Mouse (Mus musculus) neural tube, embryonic 13.5 days (tissue): Measurements from ENCODE around the gene Slco3a1. TPM values are rescaled to one million over a fixed set of nuclear protein-coding genes. Genes with fewer than 3 reads are reported as not detected.

ENCODE experiments used
- ATAC-seq: fragments of 200-750 bp; cut with Nextera tagmentation; 2 replicates; pipeline ENCODE4 v1.8.0; 2017; ENCODE audit warnings: low read depth, mild to moderate bottlenecking, moderate TSS enrichment, moderate library complexity
- H3K27ac ChIP-seq: fragments of 300-500 bp; sonication (generic); replicated peaks from 2 replicates; pipeline ENCODE4 v1.5.1; 2015; ENCODE audit warnings: moderate library complexity, mild to moderate bottlenecking, inconsistent platforms
- H3K27me3 ChIP-seq: fragments of 300-500 bp; sonication (generic); 2 replicates; pipeline ENCODE4 v1.6.1; 2015; ENCODE audit warnings: mild to moderate bottlenecking, inconsistent platforms
- H3K36me3 ChIP-seq: fragments of 300-500 bp; sonication (generic); 2 replicates; pipeline ENCODE4 v1.6.1; 2015; ENCODE audit warnings: mild to moderate bottlenecking, inconsistent platforms
- H3K4me1 ChIP-seq: fragments of 300-500 bp; sonication (generic); replicated peaks from 2 replicates; pipeline ENCODE4 v1.6.1; 2015; ENCODE audit warnings: inconsistent platforms
- H3K4me2 ChIP-seq: fragments of 300-500 bp; sonication (generic); 2 replicates; pipeline ENCODE4 v1.6.1; 2015; ENCODE audit warnings: inconsistent platforms, mild to moderate bottlenecking, moderate library complexity
- H3K4me3 ChIP-seq: fragments of 300-500 bp; sonication (generic); 2 replicates; pipeline ENCODE4 v1.5.1; 2015; ENCODE audit warnings: mild to moderate bottlenecking, inconsistent platforms
- H3K9ac ChIP-seq: fragments of 300-500 bp; sonication (generic); 2 replicates; pipeline ENCODE4 v1.6.1; 2015; ENCODE audit warnings: moderate library complexity, mild to moderate bottlenecking, inconsistent platforms
- H3K9me3 ChIP-seq: fragments of 300-500 bp; sonication (generic); 2 replicates; pipeline ENCODE4 v1.6.1; 2016; ENCODE audit warnings: inconsistent platforms
- WGBS: fragments of 180-500 bp; shearing (Covaris S2); methylation state at CpG from one replicate; pipeline ENCODE4 v1.1.7; 2015; 5-methylcytosine and 5-hydroxymethylcytosine counted together
- polyA plus RNA-seq: library from polyadenylated mRNA; unstranded; fragments of >200 nt; fragmentation: Nextera tagmentation; extraction: Ambion mirVana; gene quantifications from 2 replicates; pipeline ENCODE4 v1.2.1, GENCODE M21; 2015

The Slco3a1 gene
- polyA plus RNA-seq, 1 experiment from 2014 or later: 31.8 TPM

DNA sequence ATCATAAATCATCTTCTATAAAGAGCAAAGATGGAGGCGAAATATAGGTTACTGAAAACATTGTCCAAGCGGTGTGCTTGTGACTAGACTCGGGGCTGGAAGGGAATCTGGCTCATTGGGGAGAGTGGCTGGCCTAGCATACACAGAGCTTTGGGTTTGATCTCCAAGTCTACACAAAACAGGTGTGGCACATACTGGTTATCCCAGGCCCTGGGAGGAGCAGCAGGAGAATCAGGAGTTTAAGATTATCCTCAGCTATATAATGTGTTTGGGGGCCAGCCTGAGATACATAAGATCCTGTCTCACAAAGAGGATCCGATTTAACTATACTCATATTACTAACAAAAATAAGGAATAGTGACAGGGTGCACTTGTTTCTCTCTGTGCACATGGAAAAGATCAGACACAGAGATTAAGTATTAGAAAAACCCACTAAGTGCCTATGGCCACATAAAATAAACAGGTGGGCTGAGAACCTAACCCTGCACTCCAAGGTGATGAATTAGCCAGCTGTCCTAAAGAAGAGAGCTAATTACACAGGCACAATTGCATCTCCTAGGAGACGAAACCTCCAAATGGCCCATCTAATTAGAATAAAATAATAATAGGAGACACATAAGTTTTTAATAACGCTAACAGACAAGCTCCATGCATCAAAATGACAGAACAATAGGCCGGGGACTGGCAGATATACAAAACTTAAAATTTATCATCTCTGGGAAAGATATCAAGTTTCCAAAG is 224.3 kb downstream of the Slco3a1 start:
- Histone ChIP-seq H3K4me3 (no peak overlapping the region), H3K9me3 (no peaks in the 10 kb centered on the region), H3K4me1 (peaks cover 27% of the 10 kb centered on the region), H3K27ac (no peak overlapping the region; the same call in 1 of the 2 replicates), H3K36me3 (no peaks in the 10 kb centered on the region), H3K9ac (no peak overlapping the region), H3K4me2 (no peak overlapping the region), H3K27me3 (peaks cover 9% of the 10 kb centered on the region; the same call in 1 of the 2 replicates)
- 0 out of 2 replicates have a peak, but pooled peaks have one; percentile 53 for ATAC-seq
- 57% methylated on average over 7 of the region's 7 CpGs for WGBS

GRCm38 (mm10) chr7:74329004-74329403 is 225.6 kb downstream of the Slco3a1 start:
- 97% methylated on average over 1 of the region's 1 CpGs for WGBS
- ATAC-seq: no peak
- no peak overlapping the region for H3K27ac ChIP-seq
- no peaks in the 10 kb centered on the region for H3K36me3 ChIP-seq
- no peaks in the 10 kb centered on the region for H3K9me3 ChIP-seq
- H3K9ac ChIP-seq: no peak overlapping the region
- no peak overlapping the region for H3K4me3 ChIP-seq
- peaks cover 9% of the 10 kb centered on the region; the same call in 1 of the 2 replicates for H3K27me3 ChIP-seq
- H3K4me1 ChIP-seq: peaks cover 40% of the 10 kb centered on the region
- no peak overlapping the region for H3K4me2 ChIP-seq

GRCm38 (mm10) chr7:74327716-74328115 is 226.9 kb downstream of the Slco3a1 start:
- Histone ChIP-seq H3K4me3 (no peak overlapping the region), H3K27me3 (peaks cover 9% of the 10 kb centered on the region; the same call in 1 of the 2 replicates), H3K27ac (no peak overlapping the region), H3K9ac (no peak overlapping the region), H3K36me3 (no peaks in the 10 kb centered on the region), H3K4me1 (peaks cover 53% of the 10 kb centered on the region), H3K4me2 (no peak overlapping the region), H3K9me3 (no peaks in the 10 kb centered on the region)
- WGBS: 89% methylated on average over 5 of the region's 5 CpGs
- ATAC-seq: no peak

DNA sequence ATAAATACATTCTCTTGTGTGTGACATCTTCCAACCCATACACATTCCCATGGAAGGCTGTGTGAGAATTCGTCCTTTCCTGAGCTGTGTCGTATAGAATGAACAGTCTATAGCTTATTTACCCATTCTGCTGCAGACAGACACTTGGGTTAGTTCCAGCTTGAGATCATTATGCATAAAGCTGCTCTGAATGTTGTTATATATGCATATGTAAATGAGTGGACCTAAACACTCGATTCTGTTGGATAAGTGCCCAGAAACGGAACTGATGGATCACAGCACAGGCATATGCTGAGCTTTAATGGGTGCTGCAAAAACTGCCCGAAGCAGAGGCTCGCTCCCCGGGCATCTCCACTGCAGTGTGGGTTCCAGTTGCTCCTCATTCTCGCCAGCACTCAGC is 229.5 kb downstream of the Slco3a1 start:
- Histone ChIP-seq H3K27ac (peak overlapping the region; percentile 67), H3K4me3 (no peak overlapping the region), H3K27me3 (peaks cover 4% of the 10 kb centered on the region; the same call in 1 of the 2 replicates), H3K9ac (no peak overlapping the region), H3K4me2 (no peak overlapping the region), H3K36me3 (no peaks in the 10 kb centered on the region), H3K4me1 (peaks cover 43% of the 10 kb centered on the region), H3K9me3 (no peaks in the 10 kb centered on the region)
- WGBS: 39% methylated on average over 8 of the region's 8 CpGs
- peak; percentile 73 for ATAC-seq

- Histone ChIP-seq H3K4me2 (no peak overlapping the region), H3K36me3 (no peaks in the 10 kb centered on the region), H3K27me3 (peaks cover 4% of the 10 kb centered on the region; the same call in 1 of the 2 replicates), H3K9ac (no peak overlapping the region), H3K4me1 (peaks cover 41% of the 10 kb centered on the region), H3K9me3 (no peaks in the 10 kb centered on the region), H3K27ac (no peak overlapping the region), H3K4me3 (no peak overlapping the region)
- 54% methylated on average over 5 of the region's 5 CpGs for WGBS
- ATAC-seq: peak; percentile 57
Measured at GRCm38 (mm10) chr7:74323683-74324082, 230.9 kb downstream of the Slco3a1 start.

- Histone ChIP-seq H3K9ac (no peak overlapping the region), H3K4me3 (no peak overlapping the region), H3K27ac (no peak overlapping the region), H3K4me1 (peaks cover 41% of the 10 kb centered on the region), H3K36me3 (0 out of 2 replicates have a peak, but pooled peaks cover 2% of the 10 kb centered on the region), H3K27me3 (peaks cover 4% of the 10 kb centered on the region; the same call in 1 of the 2 replicates), H3K9me3 (no peaks in the 10 kb centered on the region), H3K4me2 (no peak overlapping the region)
- peak; percentile 20; the same call in 1 of the 2 replicates for ATAC-seq
Measured at GRCm38 (mm10) chr7:74323194-74323593, 231.4 kb downstream of the Slco3a1 start.

DNA sequence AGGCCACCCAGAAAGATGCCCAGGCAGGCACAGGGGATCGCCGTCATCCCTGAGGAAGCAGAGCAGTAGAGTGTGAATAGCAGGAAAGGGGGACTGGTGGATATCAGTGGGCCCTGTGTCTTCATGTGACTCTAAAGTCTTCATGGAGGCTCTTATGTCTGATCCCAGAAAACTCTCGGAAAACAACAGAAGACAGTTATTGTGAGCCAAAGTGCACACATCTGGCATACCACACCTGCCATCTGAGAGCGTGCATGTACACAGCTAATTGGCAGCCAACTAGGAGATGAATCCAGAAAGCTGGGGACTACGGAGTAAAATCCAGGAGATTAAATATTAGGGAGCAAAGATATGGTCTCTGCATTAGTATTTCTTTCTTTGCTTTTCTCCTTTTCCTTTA is 233.9 kb downstream of the Slco3a1 start:
- WGBS: 89% methylated on average over 5 of the region's 5 CpGs
- H3K9ac ChIP-seq: no peak overlapping the region
- no peaks in the 10 kb centered on the region for H3K9me3 ChIP-seq
- no peaks in the 10 kb centered on the region for H3K27me3 ChIP-seq
- no peak overlapping the region for H3K27ac ChIP-seq
- H3K4me1 ChIP-seq: peaks cover 46% of the 10 kb centered on the region
- H3K4me3 ChIP-seq: no peak overlapping the region
- no peak overlapping the region for H3K4me2 ChIP-seq
- no peak for ATAC-seq
- H3K36me3 ChIP-seq: 0 out of 2 replicates have a peak, but pooled peaks cover 4% of the 10 kb centered on the region

- 0 out of 2 replicates have a peak, but pooled peaks cover 4% of the 10 kb centered on the region for H3K36me3 ChIP-seq
- no peak overlapping the region for H3K9ac ChIP-seq
- WGBS: 66% methylated on average over 3 of the region's 3 CpGs
- no peak overlapping the region for H3K4me2 ChIP-seq
- peaks cover 32% of the 10 kb centered on the region for H3K4me1 ChIP-seq
- no peak overlapping the region; the same call in 1 of the 2 replicates for H3K27ac ChIP-seq
- no peaks in the 10 kb centered on the region for H3K27me3 ChIP-seq
- H3K4me3 ChIP-seq: no peak overlapping the region
- ATAC-seq: no peak
- no peaks in the 10 kb centered on the region for H3K9me3 ChIP-seq
Measured at GRCm38 (mm10) chr7:74315836-74316435, 238.6 kb downstream of the Slco3a1 start.

DNA sequence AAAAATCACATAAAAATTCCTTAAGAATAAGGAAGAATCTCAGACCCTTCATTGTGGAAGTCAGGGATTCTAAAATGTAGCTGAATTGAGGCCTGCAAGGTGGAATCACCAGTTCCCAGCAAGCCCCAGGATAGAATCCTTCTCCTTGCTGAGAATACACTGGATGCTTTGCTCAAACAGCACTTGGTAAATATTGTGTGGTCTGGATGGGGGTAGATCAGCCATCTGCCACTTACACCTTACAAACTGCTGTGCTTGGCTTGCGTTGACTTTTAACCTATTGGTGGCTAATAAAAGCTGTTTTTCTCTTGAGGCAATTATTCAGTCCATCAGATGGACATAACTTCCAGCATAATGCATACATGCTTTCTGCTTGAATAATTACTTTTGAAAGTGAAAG is 240.3 kb downstream of the Slco3a1 start:
- Histone ChIP-seq H3K27me3 (no peaks in the 10 kb centered on the region), H3K9ac (no peak overlapping the region), H3K4me3 (no peak overlapping the region), H3K36me3 (0 out of 2 replicates have a peak, but pooled peaks cover 4% of the 10 kb centered on the region), H3K27ac (peak overlapping the region; percentile 72; the same call in 1 of the 2 replicates), H3K9me3 (no peaks in the 10 kb centered on the region), H3K4me2 (no peak overlapping the region), H3K4me1 (peaks cover 32% of the 10 kb centered on the region)
- ATAC-seq: no peak
- WGBS: 65% methylated on average over 1 of the region's 1 CpGs

DNA sequence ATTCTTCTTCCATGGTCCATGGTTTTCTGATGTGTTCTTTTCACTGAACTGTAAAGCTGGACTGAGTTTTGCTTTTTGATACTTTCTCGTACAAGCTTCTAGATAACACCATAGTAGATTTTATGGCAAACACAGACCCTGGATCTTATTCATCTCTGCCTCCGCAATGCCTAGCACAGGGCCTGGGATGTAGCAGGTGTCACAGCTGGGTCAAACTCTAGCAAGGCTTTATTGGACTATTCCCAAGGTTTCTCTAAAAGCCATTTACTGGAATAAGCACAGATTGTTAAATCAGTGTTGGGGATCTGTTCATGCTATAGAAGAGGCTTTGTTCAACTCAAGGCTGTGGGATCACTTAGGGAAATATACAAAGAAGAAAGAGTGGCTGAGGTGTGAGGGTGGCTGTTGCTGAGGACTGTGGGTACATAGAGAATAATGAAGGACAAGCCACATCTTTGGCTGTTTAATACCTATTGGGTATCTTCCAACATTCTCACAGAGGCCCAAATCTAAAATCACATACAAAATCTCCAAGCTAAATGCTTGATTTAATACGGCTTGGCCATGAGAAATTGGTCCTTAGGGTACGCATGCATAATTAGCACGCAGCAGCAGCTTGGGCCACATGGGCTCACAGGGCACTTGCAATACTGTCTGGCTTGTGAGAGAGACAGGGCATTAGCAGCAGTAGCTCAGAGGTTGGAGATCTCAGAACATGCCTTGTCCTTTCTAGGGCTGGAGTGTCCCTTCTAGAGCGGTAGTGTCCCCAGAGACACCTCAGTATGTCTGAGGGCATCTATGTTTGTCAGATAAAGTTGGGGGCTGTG is 241.1 kb downstream of the Slco3a1 start:
- Histone ChIP-seq H3K9me3 (no peaks in the 10 kb centered on the region), H3K36me3 (0 out of 2 replicates have a peak, but pooled peaks cover 4% of the 10 kb centered on the region), H3K4me1 (peaks cover 32% of the 10 kb centered on the region), H3K9ac (no peak overlapping the region), H3K27me3 (no peaks in the 10 kb centered on the region), H3K27ac (peak overlapping the region; percentile 72), H3K4me2 (no peak overlapping the region), H3K4me3 (no peak overlapping the region)
- 59% methylated on average over 6 of the region's 6 CpGs for WGBS
- peak; percentile 64 for ATAC-seq

DNA sequence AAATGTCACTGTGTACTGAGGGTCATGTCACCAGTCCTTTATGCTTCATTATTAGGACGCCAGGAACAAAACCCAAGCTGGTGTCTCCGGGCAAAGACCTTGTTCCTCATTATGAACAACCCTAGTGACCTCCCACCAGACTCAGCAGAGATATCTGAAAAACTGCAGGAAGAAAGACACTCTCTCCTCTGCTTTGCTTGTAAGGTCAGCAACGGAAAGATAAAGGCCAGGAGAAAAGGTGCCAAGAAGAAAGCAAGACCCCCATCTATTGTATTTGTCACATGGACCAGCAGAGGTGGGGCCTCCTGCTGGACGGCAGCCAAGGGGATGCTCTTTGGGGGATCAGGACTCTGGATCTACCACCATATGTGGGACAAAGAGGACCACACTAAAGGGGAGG is 243.0 kb downstream of the Slco3a1 start:
- WGBS: 58% methylated on average over 4 of the region's 4 CpGs
- Histone ChIP-seq H3K27ac (no peak overlapping the region), H3K4me3 (no peak overlapping the region), H3K4me1 (peaks cover 30% of the 10 kb centered on the region), H3K9me3 (no peaks in the 10 kb centered on the region), H3K36me3 (no peaks in the 10 kb centered on the region), H3K9ac (no peak overlapping the region), H3K4me2 (no peak overlapping the region), H3K27me3 (no peaks in the 10 kb centered on the region)
- no peak for ATAC-seq
